Mouse (Mus musculus): ENCODE results near the gene Gatm. TPM values are rescaled to one million over a fixed set of nuclear protein-coding genes. Genes with fewer than 3 reads are reported as not detected.

Gene Gatm
- total and polyA plus RNA-seq, 2 experiments from 2014 or later = 44.0 to 72.9 TPM

DNA sequence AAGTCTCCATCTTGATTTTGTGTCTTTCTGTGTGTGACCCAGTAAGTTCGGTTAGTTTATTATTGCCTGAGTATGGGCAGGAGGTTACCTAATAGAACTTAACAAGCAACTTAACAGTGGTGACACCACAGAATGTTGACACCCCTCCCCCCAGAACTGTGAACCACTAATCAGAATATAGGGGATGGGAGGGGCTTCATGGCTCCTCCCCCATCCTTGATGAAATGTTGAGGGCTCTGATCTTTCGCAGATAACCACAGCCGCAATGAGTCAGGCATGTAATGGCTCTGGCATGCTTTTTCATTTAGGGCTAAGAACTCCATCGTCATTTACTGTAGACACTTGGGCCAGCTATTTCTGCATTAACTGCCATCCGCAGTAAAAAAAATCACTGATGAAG, 49.9 kb downstream of the Gatm start:
- H3K27ac ChIP-seq = no peak overlapping the region
- DNase-seq (ENCODE audit: low spot score) (no peak), ATAC-seq (no peak)
- no peak overlapping the region for H3K9ac ChIP-seq (replicated peaks; ENCODE audit: low read length)
- no peak overlapping the region for H3K4me3 ChIP-seq (ENCODE audit: low read length)
- H3K36me3 ChIP-seq (ENCODE audit: insufficient read depth, low read length) = no peaks in the 10 kb centered on the region
- no peak overlapping the region for H3K4me2 ChIP-seq (ENCODE audit: low read depth, low read length)
- H3K27me3 ChIP-seq (ENCODE audit: insufficient read depth, low read length) = no peaks in the 10 kb centered on the region
- H3K4me1 ChIP-seq (ENCODE audit: insufficient read depth, low read length) = no peaks in the 10 kb centered on the region
- TF ChIP-seq CTCF (IDR thresholded peaks at IDR 0.05; ENCODE audit: low read depth) = no peak
- H3K9me3 ChIP-seq (ENCODE audit: low read length) = no peaks in the 10 kb centered on the region
- 96% methylated on average over 5 of the region's 5 CpGs for WGBS

DNA sequence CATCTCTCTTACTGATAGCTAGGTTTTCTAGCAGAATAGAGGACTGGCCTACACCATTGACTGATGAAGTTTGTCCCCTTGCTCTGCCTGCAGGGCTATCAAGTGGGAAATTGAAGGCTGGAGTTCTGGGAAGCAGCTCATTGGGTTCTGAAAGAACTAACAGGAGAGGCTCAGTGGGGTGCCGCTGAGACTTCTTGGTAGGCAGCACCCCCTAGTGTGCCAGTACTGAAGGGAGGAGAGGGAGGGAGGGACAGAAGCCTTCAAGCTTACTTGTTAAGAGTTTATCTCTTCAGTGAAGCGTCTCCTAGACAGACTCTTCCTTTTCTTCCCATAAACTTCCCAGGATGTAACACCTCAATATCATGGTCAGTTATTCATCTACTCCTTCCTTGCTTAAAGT, 52.8 kb downstream of the Gatm start:
- ATAC-seq = no peak
- peak; percentile 69 for TF ChIP-seq CTCF (IDR thresholded peaks at IDR 0.05; ENCODE audit: low read depth)

More for the DNA sequence above, 52.8 kb downstream of the Gatm start:
- Histone ChIP-seq H3K36me3 (ENCODE audit: insufficient read depth, low read length) (no peaks in the 10 kb centered on the region), H3K9ac (replicated peaks; ENCODE audit: low read length) (no peak overlapping the region), H3K27ac (no peak overlapping the region), H3K4me2 (ENCODE audit: low read depth, low read length) (no peak overlapping the region), H3K27me3 (ENCODE audit: insufficient read depth, low read length) (no peaks in the 10 kb centered on the region), H3K9me3 (ENCODE audit: low read length) (no peaks in the 10 kb centered on the region), H3K4me3 (ENCODE audit: low read length) (no peak overlapping the region), H3K4me1 (ENCODE audit: insufficient read depth, low read length) (no peaks in the 10 kb centered on the region)
- peak; percentile 74 for DNase-seq (ENCODE audit: low spot score)
- WGBS = 22% methylated on average over 2 of the region's 2 CpGs

MicroRNAs encoded within 50 kb of the gene (microRNA counts, 519-probe panel; counts per million panel counts)
- not detected for microRNA mmu-miR-147

Small RNAs within 50 kb of the gene (microRNA-seq; reads per million reads assigned to microRNA genes)
- 10.0 to 10.4 reads per million in 2 experiments for gene Mir147

Other genes starting within 250 kb of the Gatm start
- 131 and 134 TPM in 2 replicates for gene Shf, start 242.1 kb downstream of the Gatm start, total RNA-seq (2014; rRNA removed)
- gene Shf, start 242.1 kb downstream of the Gatm start, polyA plus RNA-seq (2015; fragmentation: Nextera tagmentation; extraction: Ambion mirVana) = 12.2 and 13.0 TPM in 2 replicates
- gene Slc28a2, start 184.8 kb downstream of the Gatm start, total RNA-seq (2014; rRNA removed) = 0.16 TPM in 1 of 2 replicates, not detected in the other
- 0.13 TPM in 1 of 2 replicates, not detected in the other for gene Slc28a2, start 184.8 kb downstream of the Gatm start, polyA plus RNA-seq (2015; fragmentation: Nextera tagmentation; extraction: Ambion mirVana)
- gene Gm14085, start 126.4 kb downstream of the Gatm start, total RNA-seq (2014; rRNA removed) = not detected in 2 replicates
- gene Gm14085, start 126.4 kb downstream of the Gatm start, polyA plus RNA-seq (2015; fragmentation: Nextera tagmentation; extraction: Ambion mirVana) = not detected in 2 replicates
- gene AA467197, start 25.7 kb upstream of the Gatm start, total RNA-seq (2014; rRNA removed) = not detected in 2 replicates
- 0.66 and 1.3 TPM in 2 replicates for gene AA467197, start 25.7 kb upstream of the Gatm start, polyA plus RNA-seq (2015; fragmentation: Nextera tagmentation; extraction: Ambion mirVana)
- gene Slc30a4, start 91.4 kb upstream of the Gatm start, total RNA-seq (2014; rRNA removed) = 32.0 and 37.6 TPM in 2 replicates
- gene Slc30a4, start 91.4 kb upstream of the Gatm start, polyA plus RNA-seq (2015; fragmentation: Nextera tagmentation; extraction: Ambion mirVana) = 6.3 and 6.6 TPM in 2 replicates
- gene Bloc1s6, start 127.2 kb upstream of the Gatm start, total RNA-seq (2014; rRNA removed) = 75.4 and 138 TPM in 2 replicates
- 94.1 and 97.3 TPM in 2 replicates for gene Bloc1s6, start 127.2 kb upstream of the Gatm start, polyA plus RNA-seq (2015; fragmentation: Nextera tagmentation; extraction: Ambion mirVana)
- gene Sqor, start 153.9 kb upstream of the Gatm start, total RNA-seq (2014; rRNA removed) = 2.9 and 3.2 TPM in 2 replicates
- gene Sqor, start 153.9 kb upstream of the Gatm start, polyA plus RNA-seq (2015; fragmentation: Nextera tagmentation; extraction: Ambion mirVana) = 4.4 and 5.7 TPM in 2 replicates